Mouse (Mus musculus) cerebellum, postnatal 25 days (tissue): ENCODE measurements around the gene Rnf128.

Experiments used
- DNase-seq, 2 experiments: peaks; one replicate each; pipeline ENCODE4 v3.0.0; 2021; ENCODE audit warnings: mixed read lengths in 2 of 2

Rnf128 gene

DNA sequence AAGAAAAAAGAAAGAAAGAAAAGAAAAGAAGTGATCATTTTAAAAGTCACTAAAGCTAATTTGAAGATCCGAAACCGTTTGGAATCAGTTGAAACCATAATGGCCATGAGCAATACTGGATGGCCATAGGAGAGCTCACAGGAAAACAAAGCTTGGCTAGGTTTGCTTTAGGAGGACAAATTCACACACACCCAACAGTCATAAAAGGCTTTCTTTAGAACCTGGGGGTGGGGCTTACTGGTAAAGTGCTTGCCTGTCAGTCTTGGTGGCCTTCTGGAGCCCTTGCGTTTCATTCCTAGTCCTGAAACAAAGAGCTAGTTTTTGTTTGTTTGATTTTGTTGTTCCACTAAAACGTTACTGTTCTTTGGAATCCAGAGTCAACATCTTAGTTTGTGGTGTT is 71.6 kb downstream of the Rnf128 start:
- no peak for DNase-seq

DNA sequence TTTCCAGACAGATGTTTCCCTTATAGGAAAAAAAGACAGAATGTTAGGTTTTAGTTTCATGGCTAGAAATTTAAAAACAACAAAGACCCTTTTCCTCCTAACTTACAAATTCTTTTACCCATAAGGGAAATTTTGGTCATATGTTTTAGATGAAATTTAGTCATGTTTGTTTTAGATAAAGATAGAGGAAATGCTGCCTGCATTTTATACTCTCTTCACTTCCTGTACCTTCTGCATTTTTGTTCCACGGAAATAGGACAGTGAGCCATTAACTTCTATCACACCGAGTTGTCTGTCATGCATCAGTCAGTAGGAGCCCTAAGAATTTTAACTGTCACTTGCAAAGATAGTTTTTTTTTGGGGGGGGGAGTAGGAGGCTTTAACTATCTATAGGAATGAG is 76.6 kb downstream of the Rnf128 start:
- DNase-seq, result no peak

DNA sequence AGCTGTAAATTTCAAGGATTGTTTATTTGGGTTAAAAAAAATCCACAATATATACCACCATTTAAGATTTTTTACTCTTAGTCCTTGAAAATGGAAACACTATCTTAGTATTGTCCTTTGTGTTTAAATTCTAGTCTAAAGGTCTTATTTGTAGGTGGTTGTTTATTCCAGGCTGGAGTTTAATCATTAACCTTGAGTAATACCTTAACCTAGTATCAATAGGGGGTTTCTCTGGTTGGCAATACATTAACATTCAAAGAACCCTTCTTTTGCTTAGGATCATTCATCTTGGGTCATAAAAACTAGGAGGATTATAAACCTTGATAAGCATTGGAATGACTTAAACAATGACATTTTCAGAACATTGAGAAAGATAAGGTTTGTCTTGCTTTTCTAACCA is 77.3 kb downstream of the Rnf128 start:
- DNase-seq, result no peak

DNA sequence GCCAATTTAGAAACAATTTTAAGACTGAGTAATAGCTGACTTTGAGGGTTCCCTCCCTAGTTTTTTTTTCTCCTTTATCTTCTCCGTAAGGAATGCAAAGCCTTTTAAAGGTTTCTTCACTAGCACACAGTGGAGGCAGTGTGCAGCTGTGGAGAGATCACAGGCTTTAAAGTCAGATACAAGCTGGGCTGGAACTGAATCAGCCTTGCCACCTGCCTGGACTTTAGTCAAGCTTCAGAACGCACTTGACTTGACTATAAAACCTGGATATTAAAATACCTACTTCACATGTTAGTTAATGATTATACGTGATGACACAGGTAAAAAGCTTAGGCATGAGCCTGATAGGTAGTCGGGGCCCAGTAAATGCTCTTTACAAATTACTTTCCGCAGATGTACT is 89.1 kb downstream of the Rnf128 start:
- no peak for DNase-seq

DNA sequence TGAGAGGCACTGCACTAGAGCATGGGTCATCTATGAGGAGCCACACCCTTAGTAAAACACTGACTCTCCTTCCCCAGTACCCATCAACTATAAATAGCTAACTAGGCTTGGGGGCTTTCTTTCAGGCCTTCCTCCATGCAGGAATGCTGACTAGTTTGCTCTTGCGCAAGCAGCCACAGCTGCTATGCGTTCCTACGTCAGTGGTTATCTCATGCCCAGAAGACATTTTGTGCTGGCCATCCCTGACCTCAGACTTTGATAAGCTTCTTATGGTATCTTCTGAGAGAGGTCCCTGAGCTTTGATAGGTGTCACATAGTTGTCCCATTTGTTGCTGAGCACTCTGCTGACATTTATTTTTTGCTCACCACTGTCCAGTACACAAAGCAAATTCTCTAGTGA is 90.2 kb downstream of the Rnf128 start:
- no peak for DNase-seq

DNA sequence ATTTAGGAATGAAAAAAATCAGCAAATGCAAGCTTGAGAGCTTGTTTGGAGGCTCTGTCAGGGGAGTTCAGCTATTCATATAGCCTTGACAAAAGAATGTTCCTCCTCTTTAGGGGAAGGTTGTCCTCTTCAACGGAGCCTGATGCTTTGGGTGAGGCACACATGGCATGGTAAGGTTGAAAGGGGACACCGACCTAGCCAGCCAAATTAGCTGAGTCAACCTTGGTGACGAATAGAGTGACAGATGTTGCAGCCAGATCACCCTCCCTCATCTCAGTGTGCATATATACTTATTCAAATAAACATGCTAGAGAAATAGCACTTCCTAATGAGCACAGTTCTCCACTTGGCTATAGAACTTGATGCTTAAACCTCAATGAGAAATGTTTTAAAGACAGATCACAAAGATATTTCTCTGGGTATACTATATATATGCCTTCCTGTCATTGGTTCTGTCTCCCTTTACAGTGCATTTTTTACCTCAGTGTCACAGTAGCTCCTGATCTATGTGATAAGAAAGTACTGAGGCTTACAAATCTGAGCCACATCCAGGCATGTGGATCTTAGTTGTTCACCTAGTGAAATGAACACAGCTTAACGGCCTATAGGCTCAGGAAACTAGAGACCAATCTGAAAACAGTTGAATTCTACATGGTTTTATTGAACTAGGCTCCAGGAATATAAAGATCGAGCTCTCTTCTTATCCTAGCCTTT is 91.4 kb downstream of the Rnf128 start:
- no peak for DNase-seq

DNA sequence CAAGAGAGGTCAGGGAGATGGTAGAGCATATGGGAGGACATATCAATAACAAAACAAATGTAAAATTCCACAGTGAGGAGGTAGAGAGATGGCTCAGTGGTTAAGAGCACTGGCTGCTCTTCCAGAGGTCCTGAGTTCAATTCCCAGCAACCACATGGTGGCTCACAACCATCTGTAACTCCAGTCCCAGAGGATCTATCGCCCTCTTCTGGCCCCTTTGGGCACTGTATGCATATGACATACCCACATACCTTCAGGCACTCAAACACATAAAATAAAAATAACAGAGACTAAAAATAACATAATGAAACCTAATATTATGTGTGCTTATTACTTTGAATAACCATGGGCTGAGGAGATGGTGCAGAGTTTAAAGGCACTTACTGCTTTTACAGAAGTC is 99.0 kb downstream of the Rnf128 start:
- DNase-seq, result peak in 1 of 2 experiments; percentile 7

DNA sequence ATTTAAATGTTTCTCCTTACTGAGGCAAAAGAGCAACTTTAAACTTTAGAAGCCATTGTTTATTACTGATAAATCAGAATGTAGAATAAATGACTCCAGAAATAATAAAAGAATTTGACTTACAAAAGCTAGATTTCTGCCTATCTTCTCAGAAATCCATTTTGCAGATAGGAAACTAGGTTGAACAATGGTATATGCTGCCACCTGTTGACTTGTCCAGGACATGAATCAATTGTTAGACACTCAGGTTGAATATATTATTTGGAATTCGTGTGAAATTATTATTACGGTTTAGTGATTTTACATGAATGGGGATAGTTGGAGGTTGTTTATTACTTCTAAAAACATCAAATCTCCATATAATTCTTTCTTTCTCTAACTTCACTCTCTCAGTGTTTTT is 102.7 kb downstream of the Rnf128 start:
- DNase-seq, result no peak

DNA sequence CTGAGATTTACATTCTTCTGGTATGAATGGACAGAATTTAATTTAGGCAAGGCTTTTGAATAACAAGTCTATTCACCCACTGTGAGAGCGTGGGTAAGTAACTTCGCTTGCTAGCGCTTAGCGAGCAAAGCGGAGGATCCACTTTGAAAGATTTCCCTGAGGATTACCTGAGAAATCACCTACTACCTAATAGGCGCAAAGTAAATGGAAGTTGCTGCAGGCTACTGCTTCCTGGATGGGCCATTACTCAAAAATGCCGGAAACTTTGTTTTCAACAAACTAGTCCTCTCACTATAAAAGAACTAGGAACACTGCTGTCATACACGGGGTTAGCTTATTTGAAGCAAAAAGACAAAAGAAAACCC is 121.3 kb downstream of the Rnf128 start:
- DNase-seq, result no peak

DNA sequence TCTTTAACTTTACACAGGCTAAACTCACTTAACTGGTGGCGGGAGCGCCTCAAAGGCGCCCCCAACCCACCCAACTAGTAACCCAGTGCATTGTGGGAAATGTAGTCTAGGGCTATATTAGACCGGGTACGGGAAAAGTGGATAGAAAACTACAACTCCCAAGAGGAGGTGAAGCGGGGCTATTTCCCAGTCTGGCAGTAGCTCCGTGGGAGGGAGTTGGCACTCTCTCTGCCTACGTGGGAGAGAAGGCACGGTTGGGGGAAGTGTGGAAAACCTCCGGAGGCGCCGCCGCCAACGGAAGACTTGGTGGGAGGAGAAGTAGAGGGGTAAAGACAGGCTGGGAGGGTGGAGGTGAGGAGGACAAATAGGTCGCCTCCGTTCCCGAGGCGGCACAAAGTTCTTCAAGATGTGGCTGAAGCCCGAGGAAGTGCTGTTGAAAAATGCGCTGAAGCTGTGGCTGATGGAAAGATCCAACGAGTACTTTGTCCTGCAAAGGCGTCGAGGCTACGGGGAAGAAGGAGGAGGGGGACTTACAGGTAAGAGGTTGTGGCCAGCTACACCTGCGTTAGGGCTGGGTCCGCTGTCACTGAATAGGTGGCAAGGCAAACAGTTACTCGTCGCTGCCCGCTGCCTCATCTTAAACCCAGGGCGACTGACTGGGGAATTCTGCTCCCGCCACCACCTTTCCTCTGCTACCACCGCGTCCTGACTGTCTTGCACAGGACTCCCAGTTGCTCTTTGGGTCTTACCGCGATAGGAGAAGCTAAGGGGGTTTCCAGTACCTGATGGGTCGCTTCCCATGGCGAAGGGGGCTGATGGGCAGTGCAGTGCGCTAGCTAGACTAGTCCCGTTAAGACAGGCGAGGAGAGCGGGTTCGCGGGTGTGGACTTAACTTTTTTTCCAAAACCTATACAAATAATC is 121.9 kb downstream of the Rnf128 start, which contains the start of gene Tbc1d8b:
TSS of gene Tbc1d8b (plus strand) at position 222 of the 921 bp plus-strand sequence.
- peak; percentile 76 to 85 for DNase-seq

DNA sequence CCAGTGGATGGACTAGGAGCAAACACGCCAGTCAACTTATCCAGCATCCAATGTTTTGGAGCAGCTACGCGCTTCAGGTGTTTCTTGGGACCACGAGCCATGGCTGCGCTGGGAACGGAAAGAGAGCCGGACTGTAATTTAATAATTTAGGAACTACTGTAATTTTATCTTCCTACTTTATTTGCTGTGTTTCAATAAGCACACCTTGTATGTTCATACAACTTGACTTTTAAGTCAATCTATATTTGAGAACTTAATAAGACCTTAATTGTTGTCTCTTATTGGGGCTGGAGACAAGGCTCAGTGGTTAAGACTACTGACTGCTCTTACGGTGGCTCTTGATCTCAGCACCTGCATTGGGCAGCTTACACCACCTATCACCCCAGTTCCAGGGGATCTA is 151.3 kb downstream of the Rnf128 start, which contains the start of gene Gm15013:
TSS of gene Gm15013 (minus strand) at position 101 of the 400 bp plus-strand sequence.
- no peak for DNase-seq

DNA sequence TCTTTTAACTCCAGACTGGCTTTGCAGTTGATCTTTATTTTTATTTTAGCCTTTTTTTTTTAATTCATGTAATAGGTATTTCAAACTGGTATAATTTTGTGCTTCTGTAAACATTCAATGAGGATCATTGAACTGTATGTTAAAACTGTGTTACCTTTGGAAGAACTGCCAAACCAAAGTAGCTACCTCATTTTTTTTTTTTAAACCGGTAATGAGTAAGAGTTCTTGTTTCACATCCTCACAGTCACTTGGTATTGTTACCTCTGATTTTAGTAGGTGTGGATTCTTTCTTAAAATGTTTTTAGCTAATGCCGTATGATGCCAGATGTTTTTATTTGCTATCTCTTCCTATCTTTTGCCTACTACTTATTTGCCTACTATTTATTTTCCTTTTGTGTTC is 159.2 kb downstream of the Rnf128 start:
- no peak for DNase-seq
